Mouse (Mus musculus) limb, embryonic 13.5 days (tissue): Measurements from ENCODE around the gene Gm11077. TPM values are rescaled to one million over a fixed set of nuclear protein-coding genes. Genes with fewer than 3 reads are reported as not detected.

ENCODE experiments used
- ATAC-seq: fragments of 200-750 bp; cut with Nextera tagmentation; 2 replicates; pipeline ENCODE4 v1.8.0; 2017; ENCODE audit warnings: low read depth, moderate number of reproducible peaks, moderate TSS enrichment; ENCODE audit not compliant: low FRiP score
- H3K27ac ChIP-seq: fragments of 300-500 bp; sonication (generic); 2 replicates; pipeline ENCODE4 v1.5.1; 2015; ENCODE audit warnings: inconsistent platforms, mild to moderate bottlenecking, moderate library complexity
- H3K27me3 ChIP-seq: fragments of 300-500 bp; sonication (generic); 2 replicates; pipeline ENCODE4 v1.6.1; 2015; ENCODE audit warnings: mild to moderate bottlenecking, inconsistent platforms
- H3K36me3 ChIP-seq: fragments of 300-500 bp; sonication (generic); 2 replicates; pipeline ENCODE4 v1.6.1; 2015; ENCODE audit warnings: inconsistent platforms, mild to moderate bottlenecking, moderate library complexity
- H3K4me1 ChIP-seq: fragments of 300-500 bp; sonication (generic); 2 replicates; pipeline ENCODE4 v1.6.1; 2015; ENCODE audit warnings: inconsistent platforms
- H3K4me2 ChIP-seq: fragments of 300-500 bp; sonication (generic); replicated peaks from 2 replicates; pipeline ENCODE4 v1.6.1; 2015; ENCODE audit warnings: inconsistent platforms, mild to moderate bottlenecking, moderate library complexity
- H3K4me3 ChIP-seq: fragments of 300-500 bp; sonication (generic); 2 replicates; pipeline ENCODE4 v1.5.1; 2015; ENCODE audit warnings: moderate library complexity, mild to moderate bottlenecking, inconsistent platforms
- H3K9ac ChIP-seq: fragments of 300-500 bp; sonication (generic); 2 replicates; pipeline ENCODE4 v1.6.1; 2015; ENCODE audit warnings: mild to moderate bottlenecking, inconsistent platforms
- H3K9me3 ChIP-seq: fragments of 300-500 bp; sonication (generic); 2 replicates; pipeline ENCODE4 v1.6.1; 2016; ENCODE audit warnings: inconsistent platforms
- WGBS: fragments of 180-500 bp; shearing (Covaris S2); methylation state at CpG from one replicate; pipeline ENCODE4 v1.1.7; 2015; 5-methylcytosine and 5-hydroxymethylcytosine counted together
- polyA plus RNA-seq: library from polyadenylated mRNA; unstranded; fragments of >200 nt; fragmentation: Nextera tagmentation; extraction: Ambion mirVana; gene quantifications from 2 replicates; pipeline ENCODE4 v1.2.1, GENCODE M21; 2015

The Gm11077 gene
- polyA plus RNA-seq = not detected in 2 replicates

- Histone ChIP-seq H3K27ac (no peak within 1 kb of the TSS), H3K4me3 (no peak within 1 kb of the TSS), H3K4me1 (0 out of 2 replicates have a peak, but pooled peaks cover 7% of the 10 kb centered on the region), H3K36me3 (no peaks in the 10 kb centered on the region), H3K27me3 (peaks cover 4% of the 10 kb centered on the region), H3K4me2 (no peak within 1 kb of the TSS), H3K9ac (no peak within 1 kb of the TSS), H3K9me3 (0 out of 2 replicates have a peak, but pooled peaks cover 5% of the 10 kb centered on the region)
- 86% methylated on average over 5 of the region's 5 CpGs for WGBS
- ATAC-seq = no peak
Observed at GRCm38 (mm10) chr6:140729272-140729671, at the start of gene Gm11077. Gene Gm11077, plus strand, starts transcription at chr6:140729284.

GRCm38 (mm10) chr6:140680713-140681112, 48.4 kb upstream of the Gm11077 start:
- Histone ChIP-seq H3K36me3 (no peaks in the 10 kb centered on the region), H3K9ac (no peak overlapping the region), H3K4me2 (no peak overlapping the region), H3K9me3 (no peaks in the 10 kb centered on the region), H3K4me1 (peaks cover 67% of the 10 kb centered on the region), H3K27me3 (no peaks in the 10 kb centered on the region), H3K27ac (no peak overlapping the region), H3K4me3 (no peak overlapping the region)
- WGBS = 52% methylated on average over 7 of the region's 7 CpGs
- ATAC-seq = no peak

- H3K4me3 ChIP-seq = no peak overlapping the region
- peak overlapping the region; percentile 70 for H3K27ac ChIP-seq
Observed at GRCm38 (mm10) chr6:140682829-140683228, 46.3 kb upstream of the Gm11077 start.

GRCm38 (mm10) chr6:140684403-140684802, 44.7 kb upstream of the Gm11077 start:
- ATAC-seq = no peak
- H3K4me2 ChIP-seq = no peak overlapping the region
- no peaks in the 10 kb centered on the region for H3K9me3 ChIP-seq
- H3K9ac ChIP-seq = no peak overlapping the region
- H3K27ac ChIP-seq = peak overlapping the region; percentile 70; the same call in 1 of the 2 replicates
- H3K4me1 ChIP-seq = peaks cover 43% of the 10 kb centered on the region
- WGBS = 86% methylated on average over 11 of the region's 11 CpGs
- H3K4me3 ChIP-seq = no peak overlapping the region
- no peaks in the 10 kb centered on the region for H3K36me3 ChIP-seq
- no peaks in the 10 kb centered on the region for H3K27me3 ChIP-seq

More at GRCm38 (mm10) chr6:140682829-140683228, 46.3 kb upstream of the Gm11077 start:
- no peak; the same call in 1 of the 2 replicates for ATAC-seq
- Histone ChIP-seq H3K36me3 (no peaks in the 10 kb centered on the region), H3K27me3 (no peaks in the 10 kb centered on the region), H3K4me2 (0 out of 2 replicates have a peak overlapping the region, but pooled peaks have one; percentile 21), H3K4me1 (peaks cover 49% of the 10 kb centered on the region), H3K9ac (no peak overlapping the region), H3K9me3 (no peaks in the 10 kb centered on the region)
- 33% methylated on average over 13 of the region's 13 CpGs for WGBS

- no peak overlapping the region for H3K4me2 ChIP-seq
- H3K36me3 ChIP-seq = no peaks in the 10 kb centered on the region
- no peak overlapping the region for H3K9ac ChIP-seq
- no peaks in the 10 kb centered on the region for H3K9me3 ChIP-seq
- H3K4me3 ChIP-seq = no peak overlapping the region
- H3K27ac ChIP-seq = peak overlapping the region; percentile 79
- 66% methylated on average over 16 of the region's 16 CpGs for WGBS
- ATAC-seq = peak; percentile 80
- no peaks in the 10 kb centered on the region for H3K27me3 ChIP-seq
- H3K4me1 ChIP-seq = peaks cover 37% of the 10 kb centered on the region
Observed at GRCm38 (mm10) chr6:140689617-140690404, 39.3 kb upstream of the Gm11077 start.

- Histone ChIP-seq H3K4me3 (no peak overlapping the region), H3K4me2 (no peak overlapping the region), H3K4me1 (peaks cover 57% of the 10 kb centered on the region), H3K27ac (peak overlapping the region; percentile 85; the same call in 1 of the 2 replicates), H3K36me3 (no peaks in the 10 kb centered on the region), H3K9ac (no peak overlapping the region), H3K9me3 (no peaks in the 10 kb centered on the region), H3K27me3 (no peaks in the 10 kb centered on the region)
- 80% methylated on average over 6 of the region's 6 CpGs for WGBS
- no peak for ATAC-seq
Observed at GRCm38 (mm10) chr6:140692160-140692559, 36.9 kb upstream of the Gm11077 start.

GRCm38 (mm10) chr6:140696192-140696879, 32.7 kb upstream of the Gm11077 start:
- Histone ChIP-seq H3K36me3 (no peaks in the 10 kb centered on the region), H3K27ac (peak overlapping the region; percentile 87), H3K9me3 (peaks cover 5% of the 10 kb centered on the region; the same call in 1 of the 2 replicates), H3K4me2 (peak overlapping the region; percentile 19), H3K4me1 (peaks cover 38% of the 10 kb centered on the region), H3K27me3 (no peaks in the 10 kb centered on the region), H3K9ac (no peak overlapping the region), H3K4me3 (no peak overlapping the region)
- ATAC-seq = peak; percentile 54; the same call in 1 of the 2 replicates
- WGBS = 24% methylated on average over 12 of the region's 12 CpGs

- 85% methylated on average over 11 of the region's 11 CpGs for WGBS
- Histone ChIP-seq H3K9me3 (peaks cover 5% of the 10 kb centered on the region; the same call in 1 of the 2 replicates), H3K4me3 (no peak overlapping the region), H3K27ac (no peak overlapping the region), H3K36me3 (no peaks in the 10 kb centered on the region), H3K9ac (no peak overlapping the region), H3K4me1 (peaks cover 37% of the 10 kb centered on the region), H3K27me3 (no peaks in the 10 kb centered on the region), H3K4me2 (no peak overlapping the region)
- ATAC-seq = no peak
Observed at GRCm38 (mm10) chr6:140697994-140698393, 31.1 kb upstream of the Gm11077 start.

GRCm38 (mm10) chr6:140698596-140698995, 30.5 kb upstream of the Gm11077 start:
- no peak for ATAC-seq
- Histone ChIP-seq H3K27me3 (no peaks in the 10 kb centered on the region), H3K27ac (no peak overlapping the region), H3K36me3 (no peaks in the 10 kb centered on the region), H3K4me1 (peaks cover 38% of the 10 kb centered on the region), H3K9me3 (peaks cover 5% of the 10 kb centered on the region; the same call in 1 of the 2 replicates), H3K9ac (no peak overlapping the region), H3K4me3 (no peak overlapping the region), H3K4me2 (no peak overlapping the region)
- 83% methylated on average over 1 of the region's 1 CpGs for WGBS

- no peaks in the 10 kb centered on the region for H3K36me3 ChIP-seq
- 48% methylated on average over 6 of the region's 6 CpGs for WGBS
- H3K4me1 ChIP-seq = peaks cover 42% of the 10 kb centered on the region
- peak overlapping the region; percentile 44; the same call in 1 of the 2 replicates for H3K27ac ChIP-seq
- H3K27me3 ChIP-seq = no peaks in the 10 kb centered on the region
- ATAC-seq = no peak
- H3K4me3 ChIP-seq = no peak overlapping the region
- peaks cover 10% of the 10 kb centered on the region for H3K9me3 ChIP-seq
- H3K9ac ChIP-seq = no peak overlapping the region
- no peak overlapping the region for H3K4me2 ChIP-seq
Observed at GRCm38 (mm10) chr6:140701259-140701658, 27.8 kb upstream of the Gm11077 start.

GRCm38 (mm10) chr6:140705132-140705531, 24.0 kb upstream of the Gm11077 start:
- WGBS = 28% methylated on average over 10 of the region's 10 CpGs
- Histone ChIP-seq H3K9ac (no peak overlapping the region), H3K4me2 (peak overlapping the region; percentile 38), H3K27me3 (no peaks in the 10 kb centered on the region), H3K36me3 (no peaks in the 10 kb centered on the region), H3K4me3 (no peak overlapping the region), H3K4me1 (peaks cover 56% of the 10 kb centered on the region), H3K9me3 (peaks cover 7% of the 10 kb centered on the region), H3K27ac (peak overlapping the region; percentile 85)
- ATAC-seq = peak; percentile 83

GRCm38 (mm10) chr6:140706056-140706455, 23.0 kb upstream of the Gm11077 start:
- Histone ChIP-seq H3K27ac (peak overlapping the region; percentile 85), H3K4me3 (no peak overlapping the region), H3K4me2 (no peak overlapping the region), H3K9ac (no peak overlapping the region), H3K36me3 (no peaks in the 10 kb centered on the region), H3K9me3 (peaks cover 7% of the 10 kb centered on the region), H3K4me1 (peaks cover 54% of the 10 kb centered on the region), H3K27me3 (no peaks in the 10 kb centered on the region)
- WGBS = 94% methylated on average over 5 of the region's 5 CpGs
- no peak for ATAC-seq
